Mouse (Mus musculus): ENCODE measurements around the gene Tcf23. TPM values are rescaled to one million over a fixed set of nuclear protein-coding genes. Genes with fewer than 3 reads are reported as not detected.

Tcf23 gene
- polyA plus RNA-seq, 1 experiment from 2014 or later: not detected

- DNase-seq (ENCODE audit: low spot score): no peak
- 87% methylated on average over 6 of the region's 6 CpGs for WGBS
- 0 out of 2 replicates have a peak, but pooled peaks cover 3% of the 10 kb centered on the region for H3K4me1 ChIP-seq (replicated peaks)
- no peak overlapping the region for H3K4me3 ChIP-seq
- H3K27ac ChIP-seq: no peak overlapping the region
- no peaks in the 10 kb centered on the region for H3K9me3 ChIP-seq
- no peaks in the 10 kb centered on the region for H3K27me3 ChIP-seq (ENCODE audit: insufficient read depth, poor library complexity, severe bottlenecking)
- no peaks in the 10 kb centered on the region for H3K36me3 ChIP-seq
These were observed 37.6 kb upstream of the Tcf23 start for GRCm38 (mm10) chr5:30930846-30931245.

- Histone ChIP-seq H3K27ac (no peak overlapping the region), H3K9me3 (no peaks in the 10 kb centered on the region), H3K4me3 (no peak overlapping the region), H3K27me3 (ENCODE audit: insufficient read depth, poor library complexity, severe bottlenecking) (no peaks in the 10 kb centered on the region), H3K4me1 (replicated peaks) (0 out of 2 replicates have a peak, but pooled peaks cover 3% of the 10 kb centered on the region), H3K36me3 (no peaks in the 10 kb centered on the region)
- DNase-seq (ENCODE audit: low spot score): no peak
- 82% methylated on average over 4 of the region's 4 CpGs for WGBS
These were observed 37.1 kb upstream of the Tcf23 start for GRCm38 (mm10) chr5:30931378-30931777.

GRCm38 (mm10) chr5:30933705-30934104 lies 34.8 kb upstream of the Tcf23 start:
- Histone ChIP-seq H3K27me3 (ENCODE audit: insufficient read depth, poor library complexity, severe bottlenecking) (no peaks in the 10 kb centered on the region), H3K27ac (no peak overlapping the region), H3K36me3 (no peaks in the 10 kb centered on the region), H3K9me3 (no peaks in the 10 kb centered on the region), H3K4me1 (replicated peaks) (no peaks in the 10 kb centered on the region), H3K4me3 (no peak overlapping the region)
- WGBS: 69% methylated on average over 5 of the region's 5 CpGs
- no peak for DNase-seq (ENCODE audit: low spot score)

- Histone ChIP-seq H3K36me3 (no peaks in the 10 kb centered on the region), H3K27ac (no peak overlapping the region), H3K9me3 (no peaks in the 10 kb centered on the region), H3K4me3 (no peak overlapping the region), H3K4me1 (replicated peaks) (no peaks in the 10 kb centered on the region), H3K27me3 (ENCODE audit: insufficient read depth, poor library complexity, severe bottlenecking) (no peaks in the 10 kb centered on the region)
- 93% methylated on average over 5 of the region's 5 CpGs for WGBS
- no peak for DNase-seq (ENCODE audit: low spot score)
These were observed 33.6 kb upstream of the Tcf23 start for GRCm38 (mm10) chr5:30934725-30935461.

- WGBS: 93% methylated on average over 2 of the region's 2 CpGs
- Histone ChIP-seq H3K4me1 (replicated peaks) (peaks cover 8% of the 10 kb centered on the region), H3K4me3 (no peak overlapping the region)
These were observed 25.5 kb upstream of the Tcf23 start for GRCm38 (mm10) chr5:30943004-30943403.

GRCm38 (mm10) chr5:30944344-30944743 lies 24.1 kb upstream of the Tcf23 start:
- no peak overlapping the region for H3K4me3 ChIP-seq
- WGBS: 92% methylated on average over 6 of the region's 6 CpGs

More at GRCm38 (mm10) chr5:30943004-30943403, 25.5 kb upstream of the Tcf23 start:
- no peak for DNase-seq (ENCODE audit: low spot score)
- H3K27me3 ChIP-seq (ENCODE audit: insufficient read depth, poor library complexity, severe bottlenecking): peaks cover 30% of the 10 kb centered on the region
- no peaks in the 10 kb centered on the region for H3K36me3 ChIP-seq
- no peaks in the 10 kb centered on the region for H3K9me3 ChIP-seq
- no peak overlapping the region for H3K27ac ChIP-seq

GRCm38 (mm10) chr5:30944956-30945781 lies 23.3 kb upstream of the Tcf23 start, which contains the start of gene Cgref1:
TSS of gene Cgref1 (minus strand) at chr5:30945591.
- DNase-seq (ENCODE audit: low spot score): peak; percentile 53
- H3K9me3 ChIP-seq: no peaks in the 10 kb centered on the region
- H3K4me3 ChIP-seq: peak within 1 kb of the TSS; percentile 65
- H3K4me1 ChIP-seq (replicated peaks): peaks cover 22% of the 10 kb centered on the region
- H3K36me3 ChIP-seq: no peaks in the 10 kb centered on the region
- WGBS: 6% methylated on average over 44 of the region's 44 CpGs
- peak within 1 kb of the TSS; percentile 82 for H3K27ac ChIP-seq
- H3K27me3 ChIP-seq (ENCODE audit: insufficient read depth, poor library complexity, severe bottlenecking): peaks cover 30% of the 10 kb centered on the region

More at GRCm38 (mm10) chr5:30944344-30944743, 24.1 kb upstream of the Tcf23 start:
- peaks cover 14% of the 10 kb centered on the region for H3K4me1 ChIP-seq (replicated peaks)
- no peak for DNase-seq (ENCODE audit: low spot score)
- H3K9me3 ChIP-seq: no peaks in the 10 kb centered on the region
- H3K27me3 ChIP-seq (ENCODE audit: insufficient read depth, poor library complexity, severe bottlenecking): peaks cover 30% of the 10 kb centered on the region
- no peak overlapping the region for H3K27ac ChIP-seq
- no peaks in the 10 kb centered on the region for H3K36me3 ChIP-seq

GRCm38 (mm10) chr5:30948620-30949019 lies 19.8 kb upstream of the Tcf23 start:
- no peak for DNase-seq (ENCODE audit: low spot score)
- WGBS: 74% methylated on average over 5 of the region's 5 CpGs
- H3K36me3 ChIP-seq: peaks cover 20% of the 10 kb centered on the region
- H3K4me3 ChIP-seq: no peak overlapping the region
- no peaks in the 10 kb centered on the region for H3K9me3 ChIP-seq
- peaks cover 31% of the 10 kb centered on the region for H3K4me1 ChIP-seq (replicated peaks)
- peaks cover 30% of the 10 kb centered on the region for H3K27me3 ChIP-seq (ENCODE audit: insufficient read depth, poor library complexity, severe bottlenecking)
- H3K27ac ChIP-seq: no peak overlapping the region

- H3K4me3 ChIP-seq: peak overlapping the region; percentile 66
- H3K9me3 ChIP-seq: no peaks in the 10 kb centered on the region
- peaks cover 31% of the 10 kb centered on the region for H3K4me1 ChIP-seq (replicated peaks)
- H3K27me3 ChIP-seq (ENCODE audit: insufficient read depth, poor library complexity, severe bottlenecking): peaks cover 22% of the 10 kb centered on the region
- WGBS: under 1% methylated on average over 31 of the region's 31 CpGs
- H3K27ac ChIP-seq: peak overlapping the region; percentile 87
- peak; percentile 93 for DNase-seq (ENCODE audit: low spot score)
- peaks cover 32% of the 10 kb centered on the region for H3K36me3 ChIP-seq
These were observed 18.7 kb upstream of the Tcf23 start for GRCm38 (mm10) chr5:30949654-30950326.

- Histone ChIP-seq H3K36me3 (peaks cover 38% of the 10 kb centered on the region), H3K27ac (peak overlapping the region; percentile 87; the same call in 1 of the 2 replicates), H3K9me3 (no peaks in the 10 kb centered on the region), H3K4me3 (peak overlapping the region; percentile 66), H3K27me3 (ENCODE audit: insufficient read depth, poor library complexity, severe bottlenecking) (peaks cover 15% of the 10 kb centered on the region), H3K4me1 (replicated peaks) (peaks cover 24% of the 10 kb centered on the region)
- WGBS: 71% methylated on average over 4 of the region's 4 CpGs
- DNase-seq (ENCODE audit: low spot score): no peak
These were observed 18.0 kb upstream of the Tcf23 start for GRCm38 (mm10) chr5:30950451-30950850.

GRCm38 (mm10) chr5:30950922-30951321 lies 17.5 kb upstream of the Tcf23 start:
- H3K4me3 ChIP-seq: peak overlapping the region; percentile 66
- 89% methylated on average over 2 of the region's 2 CpGs for WGBS
- H3K9me3 ChIP-seq: no peaks in the 10 kb centered on the region

GRCm38 (mm10) chr5:30951706-30952105 lies 16.8 kb upstream of the Tcf23 start:
- Histone ChIP-seq H3K4me3 (no peak overlapping the region), H3K4me1 (replicated peaks) (peaks cover 23% of the 10 kb centered on the region), H3K36me3 (peaks cover 45% of the 10 kb centered on the region), H3K27ac (no peak overlapping the region), H3K9me3 (no peaks in the 10 kb centered on the region), H3K27me3 (ENCODE audit: insufficient read depth, poor library complexity, severe bottlenecking) (peaks cover 4% of the 10 kb centered on the region)
- 90% methylated on average over 6 of the region's 6 CpGs for WGBS
- DNase-seq (ENCODE audit: low spot score): no peak

More at GRCm38 (mm10) chr5:30950922-30951321, 17.5 kb upstream of the Tcf23 start:
- Histone ChIP-seq H3K36me3 (peaks cover 43% of the 10 kb centered on the region), H3K4me1 (replicated peaks) (peaks cover 23% of the 10 kb centered on the region), H3K27ac (no peak overlapping the region), H3K27me3 (ENCODE audit: insufficient read depth, poor library complexity, severe bottlenecking) (peaks cover 10% of the 10 kb centered on the region)
- no peak for DNase-seq (ENCODE audit: low spot score)

All from hindbrain, embryonic 10.5 days (tissue).